Mouse (Mus musculus) frontal cortex, postnatal 25 days (tissue): ENCODE data around the gene Gm49396.

ENCODE experiments used
- DNase-seq, 2 experiments: peaks; one replicate each; pipeline ENCODE4 v3.0.0; 2022; ENCODE audit warnings: low spot score in 2 of 2

Gm49396 gene

GRCm38 (mm10) chr7:30610043-30610442 lies 46.9 kb downstream of the Gm49396 start:
- no peak for DNase-seq

- no peak for DNase-seq
Observed at GRCm38 (mm10) chr7:30612654-30613402, 49.7 kb downstream of the Gm49396 start, which contains the start of gene Upk1a. Upk1a (minus strand) TSS chr7:30612847.

GRCm38 (mm10) chr7:30613529-30614112 lies 50.5 kb downstream of the Gm49396 start:
- DNase-seq: peak; percentile 28 to 29

GRCm38 (mm10) chr7:30614454-30614853 lies 51.3 kb downstream of the Gm49396 start:
- no peak for DNase-seq

GRCm38 (mm10) chr7:30615049-30615760 lies 52.1 kb downstream of the Gm49396 start:
- no peak for DNase-seq
